ENCODE assay signal across 18 mouse cellular contexts in the genomic region with DNA sequence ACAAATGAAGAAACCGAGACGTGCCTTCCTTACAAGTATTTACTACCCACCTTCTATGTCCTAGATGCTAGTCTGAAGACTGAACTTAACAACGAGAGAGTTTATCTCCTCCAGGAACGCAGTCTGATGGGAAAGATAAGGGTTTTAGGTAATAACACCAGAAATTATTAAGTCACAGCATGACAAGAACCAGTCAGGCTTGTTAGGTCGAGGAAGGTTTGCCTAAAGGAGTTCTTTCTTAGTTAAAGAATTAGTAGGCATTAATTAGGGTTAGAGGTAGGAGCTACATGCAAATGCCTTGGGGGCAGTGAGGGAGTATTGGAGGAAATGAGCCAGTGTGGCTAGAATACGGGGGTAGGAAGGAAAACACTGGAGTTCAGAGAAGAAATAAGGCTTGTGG.
"Had no signal": no experiment of that assay in that cellular context is flagged by ENCODE, and none has a peak within 500 bp of the region (broad histone marks: within the 10 kb centered on the region; RNA-seq: fewer than 3 reads in every experiment).

No protein-coding gene starts in this region.

- ATAC-seq: hindbrain, postnatal 0 days; inflammation-experienced regulatory T-cells, adult 6 months; liver, postnatal 0 days; midbrain, embryonic 13.5 days; midbrain, embryonic 16.5 days had no signal

- H3K9ac ChIP-seq: limb, embryonic 13.5 days; liver, embryonic 14.5 days; liver, postnatal 0 days; lung, embryonic 14.5 days; midbrain, embryonic 13.5 days had no signal

- H3K27me3 ChIP-seq: limb, embryonic 13.5 days; megakaryocyte, embryonic 14.5 days; midbrain, embryonic 13.5 days had no signal

- H3K9me3 ChIP-seq: limb, embryonic 10.5 days; limb, embryonic 13.5 days; megakaryocyte, embryonic 14.5 days; midbrain, embryonic 10.5 days; midbrain, embryonic 13.5 days had no signal

- H3K4me2 ChIP-seq: limb, embryonic 13.5 days; lung, embryonic 14.5 days; midbrain, embryonic 13.5 days had no signal

- DNase-seq: layer of hippocampus, adult 9-11 months; liver; right cerebral cortex, adult 18-20 months; right cerebral cortex, postnatal 14 days; right cerebral cortex, postnatal 4 days had no signal

- H3K27ac ChIP-seq: hindbrain, postnatal 0 days; limb, embryonic 10.5 days; limb, embryonic 13.5 days; liver, embryonic 14.5 days; macrophage; midbrain, embryonic 10.5 days; midbrain, embryonic 13.5 days had no signal

- H3K36me3 ChIP-seq: limb, embryonic 10.5 days; limb, embryonic 13.5 days; midbrain, embryonic 10.5 days; midbrain, embryonic 13.5 days had no signal

- H3K4me1 ChIP-seq: limb, embryonic 10.5 days; limb, embryonic 13.5 days; megakaryocyte, embryonic 14.5 days; midbrain, embryonic 10.5 days; midbrain, embryonic 13.5 days had no signal

- H3K4me3 ChIP-seq: limb, embryonic 10.5 days; limb, embryonic 13.5 days; megakaryocyte, embryonic 14.5 days; midbrain, embryonic 10.5 days; midbrain, embryonic 13.5 days; myocyte had no signal
